Mouse (Mus musculus) embryo, embryonic 11 days (tissue): ENCODE measurements at regions not wholly inside any gene's neighbourhood (a gene's known extent, or its start where the extent isn't known, plus 50 kb on each side); places are given as distances from the start of the nearest gene placed in this dataset.

Source experiments
- DNase-seq: peaks from one replicate; pipeline ENCODE4 v3.0.0-alpha.2; 2015

- no peak for DNase-seq
Observed at GRCm38 (mm10) chr5:27963765-27964164, 107.4 kb upstream of the Insig1 start.

DNA sequence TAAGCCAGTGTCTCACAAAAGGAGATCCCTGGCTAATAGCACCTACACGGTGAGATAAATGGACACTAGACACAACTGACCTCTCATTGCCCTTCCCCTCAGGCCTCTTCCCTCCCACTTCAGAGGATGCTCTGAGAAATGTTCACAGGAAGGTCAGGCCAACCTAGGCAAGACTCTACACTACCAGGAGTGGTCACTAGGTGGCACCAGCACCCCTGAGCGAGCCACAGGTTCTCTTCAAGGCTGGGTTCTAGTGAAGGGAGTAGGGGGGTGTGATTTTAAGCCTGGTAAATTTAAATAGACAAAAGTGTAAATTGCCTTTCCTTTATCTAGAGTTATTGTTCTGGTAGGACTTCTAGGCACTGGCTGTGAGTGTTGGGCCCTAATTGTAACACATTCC is 76.0 kb upstream of the Insig1 start:
- peak; percentile 72 for DNase-seq

DNA sequence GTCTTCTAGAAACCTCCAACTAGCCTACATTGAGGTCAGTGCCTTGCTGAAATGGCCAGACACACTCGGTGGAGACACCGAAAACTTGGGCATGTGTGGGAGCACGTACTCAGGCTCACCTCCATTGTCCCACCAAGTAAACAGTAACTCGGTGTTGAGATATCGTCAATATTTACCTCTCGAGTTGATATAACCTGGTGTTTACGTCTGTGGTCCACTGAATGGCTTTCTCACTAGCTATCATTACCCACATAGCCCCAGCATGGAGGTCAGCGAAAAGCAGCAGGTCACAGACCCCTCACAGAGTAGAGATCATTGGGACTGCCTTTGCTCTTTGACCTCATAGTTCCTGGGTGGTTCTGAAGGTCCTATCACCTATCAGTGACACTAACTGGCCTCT is 73.4 kb upstream of the Insig1 start:
- no peak for DNase-seq

DNA sequence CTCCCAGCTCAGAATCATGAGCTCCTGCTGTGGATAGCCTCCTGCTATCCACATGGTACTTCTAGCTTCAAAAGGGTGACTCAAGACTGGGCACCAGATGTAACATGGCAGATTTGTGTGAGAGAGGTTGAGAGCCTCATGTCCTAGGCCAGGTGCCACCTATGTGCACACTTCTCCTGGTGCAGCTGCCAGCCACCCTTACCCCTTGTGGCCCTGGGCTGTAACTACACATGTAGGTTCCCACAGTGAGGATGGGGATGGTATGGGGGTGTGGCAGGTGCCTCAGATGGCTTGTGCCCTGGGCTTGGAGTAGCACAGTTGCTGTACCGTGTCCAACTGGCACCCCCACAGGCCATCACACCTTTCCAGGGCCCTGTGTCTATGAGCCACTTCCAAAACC is 68.2 kb upstream of the Insig1 start:
- DNase-seq, result no peak

DNA sequence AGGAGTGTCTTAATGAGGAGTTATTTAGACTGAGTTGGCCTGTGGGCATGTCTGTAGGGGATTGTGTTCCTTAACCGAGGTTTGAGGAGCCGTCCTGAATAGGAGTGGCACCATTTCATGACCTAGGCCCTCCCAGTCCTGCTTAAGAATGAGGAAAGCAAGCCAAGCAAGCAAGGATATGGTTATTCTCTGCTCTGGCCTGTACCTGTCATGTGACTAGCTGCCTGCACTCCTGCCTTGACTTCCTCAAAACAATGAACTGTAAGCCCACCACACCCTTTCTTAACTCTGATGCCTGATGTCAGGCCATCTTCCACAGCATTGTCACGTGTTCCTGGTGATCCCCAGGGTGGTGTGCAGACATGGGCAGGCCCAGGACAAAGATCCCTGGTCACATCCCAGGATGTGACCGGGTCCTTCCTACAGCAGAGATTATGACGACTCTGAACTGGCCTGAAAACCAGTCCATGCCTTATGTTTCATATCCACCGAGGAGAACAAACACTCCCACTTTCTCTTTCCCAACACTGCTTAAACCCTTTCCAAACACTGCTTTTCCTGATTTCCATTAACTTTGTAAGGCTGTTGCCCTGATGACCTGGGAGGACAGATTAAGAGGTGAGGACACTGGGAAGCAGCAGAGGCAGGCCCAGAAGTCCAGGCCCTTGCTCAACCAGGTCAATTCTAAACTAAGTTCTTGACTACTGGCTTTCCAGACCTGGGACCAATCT is 67.2 kb upstream of the Insig1 start:
- DNase-seq, result no peak

DNA sequence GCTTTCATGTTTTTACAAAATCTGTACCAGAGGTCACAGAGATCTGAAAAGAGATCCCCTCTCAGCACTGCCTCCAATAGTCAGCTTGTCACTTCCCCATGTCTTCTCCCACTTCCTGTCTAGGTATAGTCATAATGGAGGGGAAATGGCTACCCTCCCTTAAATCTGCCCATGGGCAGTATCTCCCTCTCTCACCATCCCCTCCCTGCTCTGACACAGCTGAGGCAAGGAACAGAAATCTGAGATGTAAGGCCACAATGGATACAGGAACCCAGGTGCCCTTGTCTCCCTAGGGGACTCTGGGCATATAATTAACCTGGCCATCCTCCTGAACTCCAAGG is 66.7 kb upstream of the Insig1 start:
- no peak for DNase-seq

GRCm38 (mm10) chr5:28009386-28009785 is 61.8 kb upstream of the Insig1 start:
- DNase-seq, result no peak

GRCm38 (mm10) chr5:28009871-28010270 is 61.3 kb upstream of the Insig1 start:
- DNase-seq, result no peak

DNA sequence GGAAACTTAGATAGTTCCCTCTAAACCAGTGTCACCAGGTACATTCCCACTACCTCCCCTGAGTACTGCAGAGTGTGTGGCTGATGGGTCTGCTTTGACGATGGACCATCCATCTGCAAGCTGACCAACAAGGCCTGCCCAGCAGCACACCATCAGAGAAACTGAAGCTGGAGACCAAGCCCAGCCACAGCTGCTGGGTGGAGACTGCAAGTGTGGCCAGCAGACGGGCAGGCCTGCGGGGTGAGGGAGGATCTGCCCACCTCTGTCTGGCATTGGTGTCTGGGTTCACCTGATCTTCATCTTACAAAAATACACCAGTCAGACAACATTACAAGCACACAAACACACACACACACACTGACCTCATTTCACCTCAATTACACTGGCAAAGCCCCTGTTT is 60.6 kb upstream of the Insig1 start:
- DNase-seq, result no peak

GRCm38 (mm10) chr5:28012496-28012895 is 58.7 kb upstream of the Insig1 start:
- no peak for DNase-seq

DNA sequence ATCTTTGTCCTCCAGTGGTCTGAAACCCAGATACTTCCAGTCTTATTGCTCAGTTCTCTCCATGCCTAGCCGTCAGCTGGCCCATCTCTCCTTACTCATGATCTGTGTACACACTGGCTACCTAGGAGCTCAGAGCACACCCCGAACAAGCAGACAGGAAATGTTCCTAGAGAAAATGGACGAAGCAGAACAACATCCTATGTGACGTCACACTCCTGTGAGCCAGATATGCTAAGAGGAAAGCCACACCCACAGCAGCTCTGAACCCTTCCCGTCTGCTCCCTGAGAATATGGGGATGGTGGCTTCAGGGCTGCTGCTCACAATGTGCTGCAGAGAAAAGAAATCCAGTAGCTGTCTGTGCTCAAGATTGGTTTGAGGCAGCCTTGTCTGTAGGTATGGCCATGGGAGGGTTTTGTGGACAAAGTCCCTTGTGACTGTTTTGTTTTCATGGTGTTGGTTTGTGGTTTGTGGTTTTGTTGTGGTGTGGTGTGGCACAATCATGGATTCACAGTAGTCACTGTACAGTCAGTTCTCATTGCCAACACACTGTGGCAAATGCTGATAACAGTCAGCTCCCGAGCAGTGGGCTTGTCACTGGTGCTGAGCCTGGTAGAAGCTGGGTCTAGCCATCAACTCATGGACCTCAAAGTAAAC is 57.4 kb upstream of the Insig1 start:
- DNase-seq, result no peak

DNA sequence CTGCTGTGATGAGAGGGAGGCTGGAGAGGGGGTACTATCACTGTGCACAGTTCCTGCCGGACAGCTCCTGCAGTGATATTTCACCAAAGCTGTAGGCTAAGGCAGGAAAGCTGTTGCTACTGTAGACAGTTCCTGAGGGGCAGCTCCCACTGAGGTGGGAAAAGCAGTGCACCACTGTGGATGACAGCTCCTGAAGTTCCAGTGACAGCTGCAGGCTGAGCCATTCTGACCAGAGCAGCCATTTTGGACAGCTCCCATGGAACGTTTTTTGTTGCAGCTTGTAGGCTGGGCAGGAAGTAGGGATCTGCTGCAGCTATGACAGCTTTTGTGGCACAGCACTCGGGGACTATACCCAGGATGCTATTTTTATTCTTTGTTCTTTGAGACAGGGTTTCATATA is 51.3 kb upstream of the Insig1 start:
- DNase-seq, result no peak
